Mouse (Mus musculus) kidney, postnatal 10 days (tissue): ENCODE results near the gene Txndc11.
A peak's percentile ranks its signal among the peaks of the same experiment; 100 is the strongest.
"Not testable (repeated sequence)": the region's sequence is repeated elsewhere in the genome, so short reads cannot be mapped to it uniquely, and the experiment has no call there.

Experiments
- DNase-seq: peaks from one replicate; pipeline ENCODE4 v3.0.0; 2021; ENCODE audit warnings: mixed read lengths

Gene Txndc11

DNA sequence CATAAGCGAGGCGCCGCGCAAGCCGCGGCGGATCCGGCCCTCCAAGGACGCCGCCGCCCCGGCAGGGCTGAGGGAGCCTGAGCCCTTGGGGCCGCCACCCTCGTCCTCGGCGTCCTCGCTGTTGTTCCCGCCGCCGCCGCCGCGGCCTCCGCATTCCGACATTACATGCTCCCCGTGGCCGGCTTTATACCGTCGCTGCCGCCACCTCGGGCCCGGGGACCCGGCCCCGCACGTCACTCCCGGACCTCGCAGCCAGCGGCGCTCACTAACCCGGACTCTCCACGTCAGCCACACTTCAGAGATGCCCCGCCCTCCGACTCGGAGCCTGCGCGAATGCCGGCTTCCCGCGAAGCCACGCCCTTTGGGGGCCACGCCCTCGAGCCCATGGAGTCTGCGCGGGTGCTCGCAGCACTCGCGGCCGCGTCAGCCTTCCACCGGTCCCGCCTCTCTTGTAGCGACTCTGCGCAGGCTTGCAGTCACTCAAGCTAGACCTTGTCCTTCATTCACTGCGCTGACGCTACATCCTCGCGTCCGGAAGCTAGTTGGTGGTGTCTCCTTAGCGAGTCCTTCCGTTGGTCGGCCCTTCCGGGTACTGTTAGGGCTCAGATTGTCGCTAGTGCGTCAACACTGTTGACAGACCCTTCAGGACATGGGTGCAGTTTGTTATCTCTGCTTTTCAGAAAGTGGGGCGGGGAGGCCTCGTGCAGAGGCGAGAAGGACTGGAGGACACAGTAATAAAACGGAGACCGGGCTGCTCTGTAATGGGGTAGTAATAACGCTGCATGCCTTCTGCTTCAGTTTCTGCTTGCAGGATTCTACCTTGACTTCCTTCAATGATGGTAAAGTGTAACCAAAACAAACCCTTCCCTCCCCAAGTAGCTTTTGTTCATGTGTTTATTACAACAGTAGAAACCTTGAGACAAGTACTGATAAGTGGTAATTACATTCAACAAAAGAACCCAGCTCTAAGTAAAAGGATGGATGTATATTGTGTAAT is at the start of gene Txndc11:
TSS of gene Txndc11 (minus strand) at position 303 of the 997 bp plus-strand sequence.
- peak; percentile 100 for DNase-seq

DNA sequence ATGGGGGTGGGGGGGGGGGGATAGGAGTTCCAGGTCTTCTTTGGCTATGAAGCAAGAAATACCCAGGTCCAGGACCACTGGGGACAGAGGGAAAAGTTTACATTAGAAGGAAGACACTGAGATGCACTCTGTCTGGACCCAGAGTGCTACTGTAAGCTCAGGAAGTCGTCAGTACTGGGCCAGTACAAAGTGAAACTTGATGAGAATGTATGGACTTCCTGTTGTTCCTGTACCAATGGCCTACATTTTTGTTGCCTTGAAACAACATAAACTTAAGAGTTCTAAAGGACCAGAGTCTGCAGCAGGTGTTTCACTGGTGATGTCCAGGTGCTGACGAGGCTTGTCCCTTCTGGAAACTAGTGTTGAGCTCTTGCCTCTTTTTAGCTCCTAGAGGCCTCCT is 43.0 kb upstream of the Txndc11 start:
- DNase-seq: no peak

GRCm38 (mm10) chr16:11176884-11177244 is 42.4 kb upstream of the Txndc11 start:
- no peak for DNase-seq

GRCm38 (mm10) chr16:11176208-11176883 is 41.9 kb upstream of the Txndc11 start, which contains the start of gene Zc3h7a:
Gene Zc3h7a, minus strand, starts transcription at chr16:11176393.
- DNase-seq: peak; percentile 94

DNA sequence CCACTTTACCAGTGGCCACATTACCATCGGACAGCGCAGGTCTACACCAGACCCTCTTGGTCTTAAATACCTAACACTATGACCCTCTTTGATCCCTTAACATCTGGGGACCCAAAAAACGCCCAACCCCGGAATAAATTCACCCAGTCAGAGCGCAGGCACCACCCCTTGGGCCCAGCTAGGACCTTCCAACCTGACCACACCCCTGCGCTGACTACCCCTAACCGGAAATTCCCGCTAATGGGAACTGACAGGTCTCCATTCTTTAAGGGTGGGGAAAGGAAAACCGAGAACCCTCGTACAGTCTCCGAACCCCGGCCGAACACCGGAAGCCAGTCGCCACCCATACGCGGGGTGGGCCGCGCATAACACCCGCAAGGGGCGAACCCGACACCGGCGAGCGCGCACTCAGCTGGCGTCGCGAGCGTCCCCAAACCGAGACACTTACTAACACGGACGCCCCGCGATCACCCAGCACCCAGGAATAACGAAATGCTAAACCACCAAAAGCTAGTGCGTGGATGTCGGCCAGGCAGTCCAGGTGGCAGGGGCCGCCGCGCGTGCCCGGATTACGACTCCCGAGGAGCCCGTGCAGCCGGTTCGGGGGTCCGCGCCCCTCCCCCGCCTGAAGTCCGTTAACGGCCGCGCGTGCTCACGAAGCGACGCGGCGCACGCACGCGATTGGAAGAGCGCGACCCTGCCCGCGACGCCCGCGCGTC is 41.2 kb upstream of the Txndc11 start:
- peak; percentile 76 for DNase-seq

DNA sequence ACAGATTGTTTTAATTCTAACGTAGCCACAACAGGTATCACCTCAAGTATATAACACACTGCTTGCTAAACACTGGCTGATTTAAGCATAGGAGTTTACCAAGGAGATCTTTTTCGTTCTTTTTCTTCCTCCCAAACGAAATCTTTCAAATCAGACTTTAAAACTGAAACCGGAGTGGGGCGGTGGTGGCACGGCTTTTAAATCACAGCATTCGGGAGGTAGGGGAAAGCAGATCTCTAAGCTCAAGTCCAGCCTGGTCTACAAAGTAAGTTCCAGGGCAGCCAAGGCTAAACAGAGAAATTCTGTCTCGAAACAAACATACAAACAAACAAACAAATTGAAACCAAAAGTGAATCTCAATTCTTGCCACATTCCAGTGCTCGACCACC is 40.6 kb upstream of the Txndc11 start:
- peak; percentile 12 for DNase-seq

DNA sequence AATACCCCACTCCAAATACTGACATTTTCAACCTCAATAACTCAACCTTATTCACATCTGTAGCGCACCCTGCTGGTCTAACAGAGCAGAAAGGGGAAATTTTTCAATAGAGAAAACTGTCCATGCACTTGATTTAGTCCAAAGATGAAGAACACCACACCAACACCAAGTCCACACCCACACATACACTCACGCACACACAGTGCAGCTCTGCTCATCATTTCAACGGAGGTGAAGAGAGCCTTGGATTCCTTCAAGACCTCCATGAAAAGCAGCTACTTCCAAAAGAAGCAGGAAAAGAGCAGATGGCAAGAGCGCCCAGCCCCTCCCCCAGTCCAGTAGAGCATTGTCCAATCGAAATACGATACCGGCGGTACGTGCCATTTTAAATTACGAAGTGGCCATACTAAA is 40.2 kb upstream of the Txndc11 start:
- DNase-seq: peak; percentile 71

GRCm38 (mm10) chr16:11171679-11172078 is 37.2 kb upstream of the Txndc11 start:
- no peak for DNase-seq

DNA sequence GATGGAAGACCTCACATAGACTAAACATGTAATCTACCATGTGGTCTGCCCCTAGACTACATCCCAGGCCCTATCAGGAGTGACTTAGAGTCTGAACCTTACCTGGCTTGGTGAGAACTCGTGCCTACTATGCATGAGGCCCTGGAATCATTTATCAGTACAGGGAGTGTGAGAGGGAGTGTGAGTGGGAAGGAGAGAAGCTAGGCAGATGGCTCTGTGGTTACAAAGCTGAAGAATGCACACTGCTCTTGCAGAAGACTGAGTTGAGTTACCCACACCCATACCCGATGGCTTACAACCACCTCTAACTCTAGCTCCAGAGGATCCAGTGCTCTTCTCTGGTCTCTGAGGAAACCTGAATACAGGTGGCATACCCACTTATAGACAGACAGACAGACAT is 32.0 kb upstream of the Txndc11 start:
- DNase-seq: no peak

GRCm38 (mm10) chr16:11164695-11165255 is 30.3 kb upstream of the Txndc11 start:
- peak; percentile 15 for DNase-seq

DNA sequence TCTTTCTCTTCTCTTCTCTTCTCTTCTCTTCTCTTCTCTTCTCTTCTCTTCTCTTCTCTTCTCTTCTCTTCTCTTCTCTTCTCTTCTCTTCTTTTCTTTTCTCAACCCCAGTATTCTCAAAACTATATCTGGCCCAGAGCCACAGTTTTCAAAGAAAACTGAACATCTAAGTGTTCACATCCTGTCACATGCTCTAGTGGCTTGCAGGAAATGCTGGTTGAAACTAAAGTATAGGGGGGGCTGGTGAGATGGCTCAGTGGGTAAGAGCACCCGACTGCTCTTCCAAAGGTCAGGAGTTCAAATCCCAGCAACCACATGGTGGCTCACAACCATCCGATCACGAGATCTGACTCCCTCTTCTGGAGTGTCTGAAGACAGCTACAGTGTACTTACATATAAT is 23.3 kb upstream of the Txndc11 start:
- not testable (repeated sequence) for DNase-seq

- DNase-seq: no peak
These were observed 20.1 kb upstream of the Txndc11 start for GRCm38 (mm10) chr16:11154500-11154899.

DNA sequence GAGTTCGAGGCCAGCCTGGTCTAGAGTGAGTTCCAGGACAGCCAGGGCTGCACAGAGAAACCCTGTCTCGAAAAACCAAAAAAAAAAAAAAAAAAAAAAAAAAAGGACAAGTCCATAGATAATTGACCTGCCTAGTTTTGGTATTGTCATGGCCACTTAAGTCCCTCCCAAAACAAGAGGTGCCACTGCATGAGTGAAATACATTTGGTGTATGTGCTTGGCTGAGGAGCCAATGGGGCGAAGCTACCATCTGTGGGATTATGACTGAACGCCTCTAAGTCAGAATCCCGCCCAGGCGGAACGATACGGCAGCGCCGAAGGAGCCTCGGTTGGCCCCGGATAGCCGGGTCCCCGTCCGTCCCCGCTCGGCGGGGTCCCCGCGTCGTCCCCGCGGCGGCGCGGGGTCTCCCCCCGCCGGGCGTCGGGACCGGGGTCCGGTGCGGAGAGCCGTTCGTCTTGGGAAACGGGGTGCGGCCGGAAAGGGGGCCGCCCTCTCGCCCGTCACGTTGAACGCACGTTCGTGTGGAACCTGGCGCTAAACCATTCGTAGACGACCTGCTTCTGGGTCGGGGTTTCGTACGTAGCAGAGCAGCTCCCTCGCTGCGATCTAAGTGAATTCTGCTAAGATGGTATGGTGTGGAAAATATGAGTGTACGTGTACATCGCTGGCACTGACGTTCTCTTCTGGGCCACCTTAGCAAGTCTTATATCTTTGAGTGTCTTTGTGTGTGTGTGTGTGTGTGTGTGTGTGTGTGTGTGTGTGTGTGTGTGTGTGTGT is 9.4 kb upstream of the Txndc11 start:
- DNase-seq: peak; percentile 99

DNA sequence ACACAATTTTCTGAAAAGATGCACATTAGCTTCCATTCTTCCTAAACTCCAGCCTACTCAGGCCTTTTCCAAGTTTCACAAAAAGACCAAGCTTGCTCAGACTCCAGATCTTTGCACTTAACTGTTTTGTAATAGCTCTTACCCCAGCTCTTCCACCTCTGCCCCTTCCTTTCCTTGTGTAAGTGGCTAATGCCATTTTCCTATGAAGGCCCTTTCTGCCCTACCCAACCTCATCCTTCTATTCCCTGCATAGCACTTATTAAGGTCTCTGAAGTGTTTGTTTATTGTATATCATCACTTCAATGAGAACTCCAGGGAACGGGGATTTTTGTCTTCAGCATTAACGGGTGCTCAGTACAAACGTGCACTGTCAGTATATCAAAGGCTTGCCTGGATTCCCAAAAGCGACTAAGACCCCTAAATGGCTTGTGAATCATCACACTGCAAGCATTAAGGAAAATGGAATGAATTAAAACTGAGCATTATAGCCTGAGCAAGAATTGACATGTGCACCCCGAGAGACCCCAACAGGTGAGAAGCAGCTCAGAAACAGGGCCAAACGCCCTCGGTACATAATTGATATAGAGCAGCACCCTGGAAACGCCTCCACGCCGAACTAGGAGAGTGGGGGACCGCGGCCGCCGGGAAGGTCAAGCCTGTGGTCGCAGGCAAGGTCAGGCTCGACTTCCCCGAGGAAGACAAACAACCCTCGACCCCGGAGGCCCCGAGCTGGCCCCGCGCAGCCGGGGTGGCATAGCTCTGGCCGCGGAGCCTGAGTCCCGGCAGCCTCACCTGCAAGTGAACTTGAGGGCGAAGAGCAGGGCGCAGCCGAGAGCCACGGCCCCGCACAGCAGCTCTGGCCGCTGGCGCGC is 738 bp downstream of the Txndc11 start:
- no peak for DNase-seq

DNA sequence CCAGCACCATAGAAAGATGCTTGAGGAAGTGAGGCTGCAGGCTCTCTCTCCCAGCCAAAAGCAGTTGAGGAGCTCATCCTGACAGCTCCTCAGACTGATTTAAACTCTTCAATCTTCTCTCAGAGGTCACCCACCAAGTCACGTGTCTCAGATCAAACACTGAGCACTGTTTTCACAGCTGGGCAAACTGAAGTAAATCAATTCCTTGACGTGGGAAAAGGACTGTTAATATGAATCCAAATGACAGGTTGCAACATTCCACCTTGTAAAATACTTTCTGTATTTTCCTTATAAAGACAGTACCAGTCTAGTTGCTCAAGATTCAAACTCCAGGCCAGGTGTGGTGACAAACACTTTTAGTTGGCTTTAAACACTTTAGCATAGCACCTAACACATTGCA is 1.6 kb downstream of the Txndc11 start:
- DNase-seq: peak; percentile 10

GRCm38 (mm10) chr16:11128301-11128700 is 6.1 kb downstream of the Txndc11 start:
- DNase-seq: peak; percentile 9

GRCm38 (mm10) chr16:11125371-11125770 is 9.1 kb downstream of the Txndc11 start:
- no peak for DNase-seq

DNA sequence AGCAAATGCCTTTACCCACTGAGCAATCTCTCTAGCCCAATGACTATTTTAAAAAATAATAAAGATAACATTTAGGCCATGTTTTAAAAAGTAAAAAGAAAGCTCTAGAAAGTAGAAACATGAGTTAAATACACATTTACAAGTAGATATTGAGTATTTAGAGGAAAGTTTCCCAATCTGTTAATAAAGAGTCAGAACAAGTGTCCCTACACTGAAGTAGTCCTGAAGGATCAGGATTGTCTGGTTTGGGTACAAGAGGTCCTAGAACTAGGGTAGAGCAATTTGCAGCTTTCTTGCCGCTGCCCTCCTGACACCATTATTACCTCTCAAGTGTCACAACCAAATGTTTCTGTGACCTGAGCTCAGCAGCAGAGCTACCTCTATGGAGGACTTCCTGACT is 10.3 kb downstream of the Txndc11 start:
- DNase-seq: no peak

- DNase-seq: no peak
These were observed 11.8 kb downstream of the Txndc11 start for GRCm38 (mm10) chr16:11122625-11123024.

DNA sequence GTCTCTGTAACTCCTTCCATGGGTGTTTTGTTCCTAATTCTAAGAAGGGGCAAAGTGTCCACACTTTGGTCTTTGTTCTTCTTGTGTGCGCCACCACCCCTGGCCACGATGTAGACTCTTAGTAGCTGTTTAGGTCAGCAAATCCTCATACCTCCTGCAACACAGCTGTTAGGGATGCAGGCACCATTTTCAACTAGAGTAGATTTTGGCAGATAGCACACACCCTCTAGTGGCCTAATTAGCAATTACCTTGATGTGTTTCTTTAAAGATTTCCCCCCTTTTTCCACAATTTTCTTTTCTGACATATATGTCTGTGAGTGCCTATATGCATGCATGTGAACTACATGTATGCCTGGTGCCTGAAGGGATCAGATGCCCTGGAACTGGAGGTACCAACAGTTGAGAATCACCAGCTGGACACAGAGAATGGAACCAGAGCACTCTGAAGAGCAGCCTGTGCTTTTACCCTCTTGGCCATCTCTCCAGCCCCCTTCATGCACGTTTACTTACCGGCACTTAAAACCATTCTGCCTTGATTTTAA is 25.2 kb downstream of the Txndc11 start:
- DNase-seq: no peak

- no peak for DNase-seq
These were observed 29.5 kb downstream of the Txndc11 start for GRCm38 (mm10) chr16:11104905-11105304.
